Mouse (Mus musculus) frontal cortex, postnatal 25 days (tissue): Measurements from ENCODE around the gene Commd9.

Source experiments
- DNase-seq, 2 experiments: peaks; one replicate each; pipeline ENCODE4 v3.0.0; 2022; ENCODE audit warnings: low spot score in 2 of 2

Gene Commd9

DNA sequence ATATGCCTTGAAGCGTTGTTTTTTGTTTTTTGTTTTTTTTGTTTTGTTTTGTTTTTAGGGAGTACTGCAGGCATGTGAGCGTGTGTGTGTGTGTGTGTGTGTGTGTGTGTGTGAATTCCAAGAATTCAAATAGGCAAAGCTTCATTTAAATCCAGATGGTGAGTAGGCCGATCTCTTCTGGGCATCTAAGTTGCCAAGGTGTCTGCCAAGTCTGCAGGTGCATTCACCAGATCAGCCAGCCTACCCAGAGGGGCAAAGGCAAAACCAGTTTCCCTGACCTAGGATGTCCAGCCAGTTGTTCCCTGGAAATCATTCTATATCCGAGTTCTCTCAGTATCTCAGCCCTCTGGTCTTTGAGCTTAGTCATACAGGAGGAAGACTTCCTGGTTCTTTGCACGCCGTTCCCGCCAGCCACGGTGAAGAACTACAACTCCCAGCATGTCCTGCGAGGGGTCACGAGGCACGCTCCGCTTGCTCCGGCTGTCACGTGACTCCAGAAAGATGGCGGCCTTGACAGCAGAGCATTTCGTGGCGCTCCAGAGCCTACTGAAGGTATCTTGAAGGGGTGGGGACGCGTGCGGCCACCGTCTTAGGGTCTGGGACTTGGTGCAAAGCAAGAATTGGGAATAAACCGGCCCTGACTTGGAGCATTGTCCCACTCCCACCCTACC lies at the start of gene Commd9:
Commd9 (plus strand) TSS at position 480 of the 671 bp plus-strand sequence.
- peak; percentile 89 to 91 for DNase-seq

GRCm38 (mm10) chr2:101842756-101843155 lies 43.3 kb upstream of the Commd9 start:
- DNase-seq: no peak

GRCm38 (mm10) chr2:101854792-101855191 lies 31.3 kb upstream of the Commd9 start:
- no peak for DNase-seq

DNA sequence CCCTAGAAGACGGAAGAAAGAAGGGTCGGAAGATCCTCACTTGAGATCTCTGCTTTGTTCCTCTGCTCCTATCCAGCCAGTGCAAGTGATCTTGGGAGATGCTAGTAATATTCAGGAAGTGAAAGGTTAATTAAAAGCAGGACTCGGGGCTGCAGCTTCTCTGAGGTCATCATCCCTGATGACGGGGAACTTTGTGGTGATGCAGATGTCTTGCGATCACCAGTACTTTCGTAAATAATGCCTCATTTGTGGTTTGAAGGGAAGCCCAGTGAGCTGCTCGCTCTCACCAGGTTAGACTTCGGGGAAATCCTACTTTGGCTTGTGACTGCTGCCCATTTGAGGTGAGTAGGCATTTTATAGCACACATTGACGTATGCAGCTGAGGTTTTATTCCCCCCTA lies 29.9 kb upstream of the Commd9 start:
- DNase-seq: no peak

GRCm38 (mm10) chr2:101860920-101861485 lies 25.0 kb upstream of the Commd9 start:
- no peak for DNase-seq

- DNase-seq: no peak
Observed at GRCm38 (mm10) chr2:101862219-101863123, 23.6 kb upstream of the Commd9 start.

- no peak for DNase-seq
Observed at GRCm38 (mm10) chr2:101868683-101869082, 17.4 kb upstream of the Commd9 start.

DNA sequence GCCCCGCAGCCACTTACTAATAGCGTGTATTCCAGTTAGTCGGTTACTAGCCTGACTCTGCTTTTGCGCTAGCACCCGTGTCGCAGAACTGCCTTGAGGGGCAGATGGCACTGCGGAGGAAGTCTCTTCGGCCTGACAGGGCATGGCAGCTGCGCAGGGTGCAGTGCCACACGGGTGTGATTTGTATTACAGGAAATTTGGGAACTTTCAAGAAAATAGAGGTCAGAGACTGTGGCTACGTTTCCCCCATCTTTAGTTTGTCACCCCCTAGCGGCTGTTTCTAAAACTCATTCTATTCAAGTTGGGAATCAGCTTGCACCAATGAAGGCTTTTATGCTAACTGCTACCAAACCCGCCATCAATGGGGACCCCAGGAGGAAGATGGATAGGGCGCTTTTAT lies 14.9 kb upstream of the Commd9 start:
- DNase-seq: no peak

DNA sequence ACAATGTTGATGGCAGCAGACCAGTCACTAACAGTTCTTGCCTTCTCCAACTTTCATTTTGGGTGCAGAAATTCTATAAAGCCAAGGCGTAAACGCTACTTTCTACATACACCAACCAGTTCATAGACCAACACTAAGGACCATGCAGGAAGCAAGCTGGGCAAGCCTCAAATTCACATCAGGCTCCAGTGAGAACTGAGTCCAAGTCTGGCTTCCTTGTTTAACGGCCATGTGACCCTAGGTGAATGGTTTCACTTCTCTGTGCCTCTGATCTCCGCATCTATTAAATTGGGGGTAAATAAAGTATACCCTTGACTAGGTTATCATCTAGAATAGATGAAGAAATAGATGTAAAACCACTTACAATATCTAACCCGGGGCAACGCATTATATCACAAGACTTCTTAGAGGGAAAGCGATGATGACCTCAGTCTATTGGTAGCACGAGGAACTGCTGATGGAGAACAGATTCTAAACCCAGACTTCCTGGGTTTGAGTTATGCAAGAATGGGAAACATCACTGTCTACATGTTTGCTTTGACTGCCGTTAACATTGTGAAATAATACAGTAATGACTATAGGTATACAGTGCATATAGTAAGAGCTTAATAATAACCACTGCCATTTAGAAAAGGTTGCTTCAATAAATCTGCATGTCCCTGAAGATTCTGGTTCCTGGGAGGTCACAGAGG lies 4.4 kb upstream of the Commd9 start:
- DNase-seq: no peak

GRCm38 (mm10) chr2:101882998-101883397 lies 3.0 kb upstream of the Commd9 start, which contains the start of gene Prr5l:
TSS of gene Prr5l (minus strand) at chr2:101883027.
- DNase-seq: no peak

DNA sequence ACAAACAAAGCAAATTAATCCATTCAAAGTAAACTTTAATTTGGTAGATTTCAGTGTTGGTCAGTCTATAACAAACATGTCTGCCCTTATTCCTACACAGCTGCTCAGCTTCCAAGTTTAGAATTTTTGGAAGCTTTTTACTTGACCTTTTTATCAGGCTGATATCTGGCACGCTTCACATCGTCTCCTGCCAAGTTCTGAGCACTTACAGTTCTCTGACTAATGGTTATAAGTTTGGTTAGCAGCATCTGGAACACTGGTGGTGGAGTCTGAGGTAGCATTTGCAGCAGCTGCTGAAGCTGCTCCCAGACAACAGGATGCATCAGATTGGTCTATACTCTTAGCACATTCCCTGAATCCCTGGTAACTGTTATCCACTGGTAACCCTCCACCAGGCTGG lies 1.8 kb upstream of the Commd9 start:
- DNase-seq: no peak

DNA sequence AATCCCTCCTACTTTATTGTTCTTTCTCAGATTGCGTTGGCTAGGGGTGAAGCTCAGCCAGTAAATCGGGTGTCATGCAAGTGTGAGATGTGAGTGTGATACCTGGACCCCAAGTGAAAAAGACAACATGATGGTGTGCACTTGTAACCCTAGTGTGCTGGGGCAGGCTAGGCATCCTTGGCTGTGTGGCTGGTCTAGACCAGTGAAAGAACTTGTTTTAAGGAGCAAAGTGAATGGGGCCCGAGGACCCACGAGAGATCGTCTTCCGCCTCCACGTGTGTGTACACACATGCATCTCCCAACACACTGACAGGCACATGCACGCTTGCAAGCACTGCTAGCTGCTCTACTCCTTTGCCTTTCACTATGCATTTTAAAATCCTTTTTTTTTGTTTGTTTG lies 2.8 kb downstream of the Commd9 start:
- no peak for DNase-seq

DNA sequence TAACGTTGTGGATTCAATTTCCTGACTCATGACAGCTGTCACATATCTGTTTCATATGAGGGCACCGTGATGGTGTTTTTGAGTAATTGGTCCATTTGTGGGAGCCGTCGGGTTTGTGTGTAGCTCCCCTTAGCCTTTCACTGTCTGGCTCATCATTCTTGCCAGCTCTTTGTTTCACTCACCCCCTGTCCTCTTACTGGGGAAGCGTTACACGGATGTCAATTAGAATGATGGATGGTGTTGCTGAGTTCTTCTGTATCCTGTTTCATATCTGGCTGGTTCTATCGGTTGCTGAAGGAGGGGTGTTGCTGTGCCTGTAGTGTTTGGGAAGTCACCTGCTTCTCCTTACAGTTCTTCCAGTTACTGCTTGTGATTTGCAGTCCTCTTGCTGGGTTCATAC lies 5.1 kb downstream of the Commd9 start:
- DNase-seq: no peak

GRCm38 (mm10) chr2:101894126-101894525 lies 8.1 kb downstream of the Commd9 start:
- no peak for DNase-seq

GRCm38 (mm10) chr2:101896425-101897204 lies 10.6 kb downstream of the Commd9 start:
- DNase-seq: no peak

DNA sequence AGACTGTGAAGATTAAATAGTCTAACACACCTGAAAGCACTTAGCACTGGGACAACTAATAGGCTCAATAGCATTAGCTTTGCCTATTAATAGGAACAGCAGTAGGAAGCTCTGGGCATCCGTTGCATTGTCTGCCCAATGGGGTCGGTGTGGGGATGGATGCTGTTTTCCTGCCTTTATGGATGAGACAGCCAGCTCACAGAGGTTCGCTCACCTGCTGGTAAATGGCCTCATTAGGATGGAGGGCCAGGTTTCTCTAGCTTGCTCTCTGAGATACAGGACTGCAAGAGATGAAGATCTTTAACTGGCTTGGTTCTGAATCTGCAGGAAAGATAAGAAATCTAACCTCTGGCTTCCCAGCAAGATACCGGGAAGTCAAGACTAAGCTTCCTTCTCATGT lies 16.1 kb downstream of the Commd9 start:
- no peak for DNase-seq

- peak; percentile 76 to 78 for DNase-seq
Observed at GRCm38 (mm10) chr2:101905534-101906378, 19.7 kb downstream of the Commd9 start.

GRCm38 (mm10) chr2:101906379-101906690 lies 20.3 kb downstream of the Commd9 start:
- DNase-seq: no peak

DNA sequence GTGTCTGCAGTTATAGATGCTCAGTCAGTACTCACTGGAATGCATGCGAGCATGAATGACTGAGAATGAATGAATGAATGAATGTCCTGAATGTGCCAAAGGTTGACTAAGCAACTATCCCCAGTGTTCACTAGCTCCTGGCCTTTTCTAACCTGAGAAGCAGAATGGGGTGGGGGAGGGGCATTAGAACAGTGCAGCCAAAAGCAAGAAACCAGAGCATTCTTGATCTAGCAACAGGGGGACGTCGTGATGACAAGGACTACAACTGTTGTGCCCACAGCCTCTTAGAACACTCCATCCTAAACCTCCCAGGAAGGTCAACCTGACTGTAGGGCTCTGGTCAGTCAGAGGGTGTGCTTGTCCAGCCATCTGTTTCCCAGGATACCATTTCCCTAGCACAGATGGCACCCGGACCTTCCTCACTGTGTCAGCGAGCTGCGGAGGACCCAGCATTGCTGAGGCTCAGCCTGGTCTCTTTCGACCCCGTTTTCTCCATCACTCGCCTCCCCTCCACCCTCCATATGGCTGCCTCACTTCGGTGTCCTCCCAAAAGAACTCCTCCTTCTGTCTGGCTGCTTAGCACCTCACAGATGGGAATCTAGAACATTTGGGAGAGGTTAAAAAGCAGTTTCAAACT lies 21.5 kb downstream of the Commd9 start:
- DNase-seq: no peak

- no peak for DNase-seq
Observed at GRCm38 (mm10) chr2:101908773-101909172, 22.7 kb downstream of the Commd9 start.
